Mouse (Mus musculus): Measurements from ENCODE around the gene Abcb9. TPM values are rescaled to one million over a fixed set of nuclear protein-coding genes. Genes with fewer than 3 reads are reported as not detected.

Abcb9 gene
- total RNA-seq, 2 experiments from 2014 or later = 5.7 TPM

DNA sequence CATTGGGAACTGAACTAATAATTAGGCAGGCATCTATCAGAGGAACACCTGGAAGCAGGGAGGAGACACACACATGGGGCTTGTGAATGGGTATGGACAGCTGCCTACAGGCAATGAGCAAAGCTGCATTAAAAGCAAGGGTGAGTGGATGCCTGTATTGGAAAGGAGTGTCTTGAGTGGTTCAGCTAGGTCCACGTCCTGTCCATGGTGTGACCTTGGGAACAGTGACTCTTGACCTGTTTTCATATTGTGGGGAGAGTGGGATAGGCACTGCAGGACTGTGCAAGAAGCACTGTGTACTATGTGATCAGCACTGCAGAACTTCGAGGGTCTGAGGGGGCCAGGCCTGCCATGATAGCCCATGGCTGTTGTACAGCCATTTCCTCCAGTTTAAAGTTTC is 3.3 kb upstream of the Abcb9 start:
- intact Hi-C loops (cut with DNase I; ENCODE audit: low total_unique reads) = no loop called here
- DNase-seq = no peak

DNA sequence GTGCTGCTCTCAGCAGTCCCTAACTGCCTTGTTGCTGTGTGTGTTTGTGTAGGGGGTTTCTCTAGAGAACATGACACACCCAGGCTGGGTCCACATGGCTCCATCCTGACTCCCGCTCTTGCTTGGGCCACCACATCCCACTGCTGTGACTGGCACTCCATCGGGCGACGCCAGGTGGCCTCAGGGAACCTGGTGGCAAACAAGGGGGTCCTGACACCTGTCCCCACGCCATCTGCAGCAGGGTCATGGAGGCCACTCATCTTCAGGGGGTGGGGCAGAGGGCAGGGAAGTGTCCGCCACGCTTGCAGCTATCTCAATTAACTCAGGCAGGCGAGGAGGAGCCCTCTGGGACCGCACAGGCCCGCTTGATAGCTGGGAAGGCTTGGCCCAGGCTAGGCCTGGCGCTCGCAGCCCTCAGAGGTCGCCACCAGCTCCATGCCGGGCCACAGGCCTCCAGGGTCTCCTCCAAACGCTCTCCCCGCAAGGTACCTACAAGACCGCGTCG is 469 bp downstream of the Abcb9 start:
- intact Hi-C loops (cut with DNase I; ENCODE audit: low total_unique reads) = no loop called here
- DNase-seq = peak; percentile 31

DNA sequence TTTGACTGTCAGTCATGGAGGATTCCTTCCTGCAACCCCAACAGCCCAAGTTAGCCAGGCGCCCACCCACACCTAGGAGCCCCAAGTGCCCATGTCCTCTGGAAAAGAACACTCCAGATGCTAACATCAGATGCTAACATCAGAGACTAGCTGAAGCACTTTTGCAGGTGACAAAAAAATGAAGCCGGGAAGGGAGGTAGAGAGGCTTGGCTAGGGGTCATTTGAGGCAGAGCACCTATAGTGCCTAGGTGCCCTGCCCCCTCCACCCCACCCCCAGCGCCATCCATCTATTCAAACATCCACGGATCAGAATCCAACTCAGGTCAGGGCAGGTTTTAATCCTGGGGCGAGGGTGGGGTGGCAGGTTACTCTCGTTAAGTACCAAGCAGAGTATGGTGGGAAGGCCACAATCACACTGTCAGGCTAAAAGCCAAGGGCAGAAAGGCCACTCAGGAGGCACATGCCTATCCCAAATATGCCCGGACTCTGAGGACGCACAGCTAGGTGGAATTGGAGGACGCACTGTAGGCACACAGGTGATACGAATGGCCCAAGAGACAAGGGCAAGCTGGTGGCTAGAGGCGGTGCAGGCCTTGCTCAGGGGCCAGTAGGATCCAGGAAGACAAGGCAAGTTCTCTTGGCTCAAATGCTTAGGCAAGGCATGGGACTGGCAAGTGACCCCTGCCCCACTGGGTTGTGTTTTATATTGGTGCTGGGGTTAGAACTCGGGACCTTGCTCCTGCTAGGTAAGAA is 1.6 kb downstream of the Abcb9 start:
- no peak for DNase-seq
- intact Hi-C loops (cut with DNase I; ENCODE audit: low total_unique reads) = no loop called here

DNA sequence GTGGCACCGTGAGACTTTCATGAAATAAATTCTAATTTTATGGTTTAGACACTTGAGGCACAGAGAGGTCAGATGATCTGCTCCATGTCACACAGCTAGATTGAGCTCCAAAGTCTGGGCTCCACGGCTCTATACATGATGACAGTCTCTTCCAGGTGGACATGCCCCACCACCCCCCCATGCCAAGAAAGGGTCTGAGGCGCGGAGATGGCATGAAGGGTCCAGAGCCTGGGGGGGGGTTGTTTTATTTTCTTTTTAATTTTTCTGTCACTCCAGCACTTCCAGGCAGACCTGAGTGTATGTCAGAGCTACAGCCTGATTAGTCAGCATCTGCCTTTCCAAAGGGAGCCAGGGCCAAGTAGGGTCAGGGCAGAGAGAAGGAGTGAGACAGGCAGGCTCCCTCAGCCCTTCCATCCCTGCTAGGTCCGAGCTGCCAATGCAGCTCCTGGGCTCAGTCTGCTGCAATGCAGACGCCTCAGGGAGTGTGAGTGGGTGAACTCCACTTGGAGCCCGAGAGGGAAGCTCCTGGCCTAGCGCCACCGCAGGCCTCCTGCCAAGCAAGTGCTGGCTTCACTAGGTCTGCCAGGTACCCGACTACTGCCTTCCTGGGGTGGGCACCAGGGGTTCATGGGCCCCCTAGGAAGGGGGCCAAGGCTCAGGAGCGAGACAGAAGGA is 2.3 kb downstream of the Abcb9 start:
- intact Hi-C loops (cut with DNase I; ENCODE audit: low total_unique reads) = no loop called here
- DNase-seq = peak; percentile 57

DNA sequence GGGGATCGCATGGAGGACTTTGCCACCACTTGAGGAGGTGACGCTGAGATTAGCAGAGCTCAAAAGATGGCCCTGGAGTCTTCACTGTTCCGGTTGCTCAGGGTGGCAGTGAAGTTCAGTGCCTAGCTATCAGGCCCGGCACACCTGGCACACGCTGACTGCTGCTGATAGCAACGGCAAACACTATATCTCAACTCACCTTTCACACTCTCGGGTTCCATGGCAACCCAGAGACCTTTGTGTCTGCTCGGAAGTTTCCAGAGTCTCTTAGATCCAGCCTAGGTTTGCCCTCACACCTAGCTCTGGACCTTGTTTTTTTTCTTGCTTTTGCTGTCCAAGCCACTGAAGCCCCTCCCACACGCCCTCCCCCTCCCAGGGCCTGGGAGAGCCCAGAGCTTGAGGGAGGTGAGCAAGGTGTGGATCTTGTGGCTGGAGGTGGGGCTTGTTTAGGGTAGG is 3.6 kb downstream of the Abcb9 start:
- intact Hi-C loops (cut with DNase I; ENCODE audit: low total_unique reads) = no loop called here
- DNase-seq = no peak

DNA sequence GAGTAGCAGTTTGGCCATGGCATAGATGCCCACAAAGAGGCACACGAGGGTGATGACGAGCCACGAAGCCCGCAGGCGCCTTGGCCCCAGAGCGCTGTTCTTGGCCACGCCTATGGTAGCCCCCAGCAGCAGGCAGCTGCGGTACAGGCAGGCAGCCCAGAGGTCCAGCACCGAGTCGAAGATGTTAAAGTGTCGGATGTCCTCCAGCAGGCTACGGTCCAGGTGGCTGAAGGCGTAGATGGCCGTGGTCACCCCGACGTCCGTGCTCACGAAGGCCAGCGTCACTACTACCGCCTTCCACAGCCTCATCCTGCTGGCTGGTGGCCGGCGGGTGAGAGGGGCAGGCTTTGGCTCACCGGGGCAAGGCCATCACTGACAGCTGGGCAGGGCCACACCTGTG is 5.7 kb downstream of the Abcb9 start:
- intact Hi-C loops (cut with DNase I; ENCODE audit: low total_unique reads) = no loop called here
- peak; percentile 52 for DNase-seq

DNA sequence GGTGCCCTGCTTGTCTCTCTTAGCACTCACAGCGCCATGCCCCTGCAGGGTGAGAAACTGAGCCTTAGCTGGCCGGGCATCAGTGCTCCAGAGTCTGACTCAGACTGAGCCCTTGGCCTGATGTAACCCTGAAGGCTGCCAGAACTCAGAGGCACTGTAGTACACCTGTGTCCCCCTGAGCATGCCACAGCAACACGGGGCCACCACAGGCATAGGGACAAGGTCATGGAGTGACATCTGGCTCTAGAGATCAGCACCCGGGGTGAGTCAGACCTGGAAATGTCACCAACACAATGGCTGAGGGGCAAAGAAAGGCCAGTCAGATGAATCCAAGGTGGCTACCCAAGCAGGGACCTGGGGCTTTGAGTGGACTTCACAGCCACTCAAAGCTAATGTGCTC is 8.7 kb downstream of the Abcb9 start:
- DNase-seq = no peak
- intact Hi-C loops (cut with DNase I; ENCODE audit: low total_unique reads) = no loop called here

DNA sequence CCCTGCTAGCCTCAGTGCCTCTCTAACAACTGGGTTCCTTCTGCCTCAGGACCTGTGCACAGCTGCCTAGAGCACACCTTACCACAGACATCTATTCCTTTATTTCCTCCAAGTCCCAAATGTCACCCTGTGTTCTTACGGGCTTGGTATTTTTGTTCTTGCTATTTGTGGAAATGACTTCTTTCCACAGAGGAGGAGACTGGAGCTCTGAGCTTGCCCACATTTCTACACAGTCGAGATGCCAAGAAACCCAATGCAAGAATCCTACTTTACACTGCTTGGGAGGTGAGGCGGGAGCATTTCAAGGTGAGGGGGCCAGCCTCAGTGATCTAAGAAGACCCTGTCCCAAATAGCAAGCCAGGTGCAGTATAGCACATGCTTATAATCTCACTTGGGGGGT is 10.1 kb downstream of the Abcb9 start:
- no peak for DNase-seq
- intact Hi-C loops (cut with DNase I; ENCODE audit: low total_unique reads) = loop anchor here (2.0 kb wide), 1 partner anchor 83 kb away; no protein-coding TSS in a partner anchor

DNA sequence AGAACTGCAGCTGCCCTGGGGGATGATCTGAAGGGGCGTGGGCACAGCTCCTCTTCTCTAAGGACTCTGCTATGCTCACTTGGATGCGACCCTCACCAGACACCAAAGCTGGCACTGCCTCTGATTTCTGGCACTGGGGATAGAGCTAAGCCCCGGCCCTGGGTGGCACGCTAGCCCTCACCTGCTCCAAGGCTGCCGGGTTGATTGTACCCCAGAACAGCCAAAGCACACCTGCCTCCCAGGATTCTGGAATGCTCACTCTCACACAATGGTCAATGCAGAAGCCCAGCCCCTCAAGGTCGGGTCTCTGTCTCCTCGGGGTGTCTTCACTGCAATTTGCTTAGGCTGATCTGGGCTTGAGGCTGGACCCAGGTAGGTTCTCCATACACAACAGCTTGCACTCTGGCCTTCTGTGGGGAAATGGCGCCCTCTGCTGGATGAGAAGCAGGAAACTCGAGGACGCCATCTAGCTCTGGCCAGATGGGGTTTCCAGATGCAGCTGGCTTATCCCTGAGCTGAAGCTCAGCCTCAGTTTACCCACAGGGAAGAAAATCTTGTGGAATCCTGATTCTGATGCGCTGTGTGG is 10.9 kb downstream of the Abcb9 start:
- intact Hi-C loops (cut with DNase I; ENCODE audit: low total_unique reads) = loop anchor here (2.0 to 5.0 kb wide), 2 partner anchors 82 to 137 kb away; no protein-coding TSS in a partner anchor
- DNase-seq = peak; percentile 84

DNA sequence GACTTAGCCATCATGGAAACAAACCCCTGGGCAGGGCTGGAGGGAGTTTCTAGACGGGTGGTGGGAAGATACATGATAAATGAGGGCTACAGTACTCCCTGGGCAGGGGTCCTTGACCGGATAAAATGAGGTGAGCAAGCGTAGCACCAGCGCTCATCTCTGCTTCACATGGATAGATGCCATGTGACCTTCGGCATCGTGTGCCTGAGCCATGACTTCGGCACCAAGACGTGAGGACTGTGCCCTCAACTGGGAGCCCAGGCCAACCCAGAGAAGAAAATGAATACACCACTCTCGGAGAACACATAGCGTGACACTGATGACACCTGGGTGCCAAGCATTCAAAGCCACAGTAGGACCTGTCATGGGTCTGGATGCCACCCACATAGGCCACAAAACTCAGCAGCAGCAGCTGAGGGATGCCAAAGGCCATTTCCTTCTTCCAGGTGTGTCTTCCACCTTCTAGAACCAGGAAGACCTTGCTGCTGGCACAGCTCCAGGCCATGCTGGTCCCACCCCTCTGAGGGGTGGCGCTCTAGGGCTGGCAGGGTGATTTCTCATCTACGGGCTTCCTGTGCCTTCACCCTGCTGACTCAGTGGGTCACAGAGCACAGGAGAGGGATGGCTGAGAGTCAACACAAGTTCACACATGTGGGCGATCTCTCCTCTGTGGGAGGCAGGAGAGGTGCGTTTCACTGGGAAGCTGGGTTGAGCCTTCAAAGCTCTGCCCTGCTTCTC is 11.6 kb downstream of the Abcb9 start:
- DNase-seq = peak; percentile 25
- intact Hi-C loops (cut with DNase I; ENCODE audit: low total_unique reads) = loop anchor here (2.0 to 5.0 kb wide), 2 partner anchors 81 to 137 kb away; no protein-coding TSS in a partner anchor

DNA sequence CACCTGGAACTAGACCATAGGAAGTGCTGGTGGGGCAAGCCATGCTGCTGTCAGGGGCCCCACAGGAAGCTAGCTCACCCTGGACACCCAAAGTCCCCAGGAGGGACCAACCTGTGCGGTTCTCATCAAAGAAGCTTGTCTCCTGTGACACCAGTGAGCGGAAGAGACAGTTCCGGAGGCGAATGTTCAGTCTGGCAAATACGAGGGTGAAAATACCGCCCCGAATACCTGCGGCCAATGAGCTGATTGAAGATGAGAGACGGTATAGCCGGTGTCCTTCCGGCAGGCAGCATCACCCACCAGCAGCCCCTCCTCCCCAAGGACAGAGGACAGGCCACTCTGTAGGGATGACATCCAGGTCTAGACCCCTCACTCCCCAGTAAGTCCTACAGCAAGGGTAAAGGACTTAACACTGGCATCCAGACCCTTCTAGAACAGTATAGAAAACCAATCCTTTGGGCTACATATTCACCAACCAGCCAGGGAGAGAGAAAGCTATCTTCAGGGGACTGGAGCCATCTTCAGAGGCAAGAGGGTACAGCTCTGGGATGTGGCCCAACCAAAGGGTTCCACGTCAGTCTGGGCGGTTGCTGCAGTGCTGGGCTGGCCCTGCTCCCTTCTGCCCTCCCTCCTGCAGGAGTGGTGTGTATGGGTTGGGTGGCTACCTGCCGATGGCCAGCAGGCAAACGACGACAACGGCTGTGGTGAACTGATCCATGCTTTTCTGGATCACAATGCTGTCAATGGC is 12.5 kb downstream of the Abcb9 start:
- intact Hi-C loops (cut with DNase I; ENCODE audit: low total_unique reads) = loop anchor here (5.0 kb wide), 1 partner anchor 136 kb away; no protein-coding TSS in a partner anchor
- DNase-seq = no peak

DNA sequence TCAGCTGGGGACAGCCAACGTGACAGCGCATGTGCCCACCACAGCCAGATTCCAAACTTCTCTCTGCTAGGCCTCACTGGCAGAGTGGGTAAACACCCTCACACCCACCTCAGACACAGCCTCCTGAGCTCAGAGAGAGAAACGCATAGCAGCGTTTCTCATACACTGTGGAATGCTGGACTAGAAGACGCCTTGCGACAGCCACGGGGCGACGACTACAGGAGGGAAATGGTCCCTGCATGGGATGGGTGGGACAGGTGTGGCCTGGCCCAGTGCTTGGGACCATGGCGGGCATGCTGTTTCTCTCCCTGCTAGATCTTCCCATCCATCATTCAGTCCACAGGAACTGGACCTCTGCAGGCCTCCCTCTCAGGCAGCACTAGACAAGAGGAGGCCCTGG is 13.2 kb downstream of the Abcb9 start:
- DNase-seq = no peak
- intact Hi-C loops (cut with DNase I; ENCODE audit: low total_unique reads) = loop anchor here (5.0 kb wide), 1 partner anchor 135 kb away; no protein-coding TSS in a partner anchor

DNA sequence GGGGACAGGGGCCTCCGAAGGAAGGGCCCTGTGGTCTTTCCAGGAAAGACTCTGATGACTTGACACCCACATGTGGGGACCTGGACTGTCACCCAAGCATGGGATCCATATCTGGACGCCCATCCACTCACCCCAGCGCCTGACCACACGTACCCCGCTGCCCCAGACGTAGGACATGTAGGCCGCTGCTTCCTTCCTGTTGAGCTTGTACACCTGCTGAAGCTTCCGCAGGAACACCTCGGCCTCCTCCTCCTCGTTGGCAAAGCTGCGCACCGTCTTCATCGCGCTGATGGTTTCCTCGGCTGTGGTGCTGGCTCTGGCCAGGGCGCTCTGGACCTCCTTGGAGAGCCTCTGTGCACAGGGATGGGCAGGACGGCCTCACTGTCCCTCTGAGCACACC is 15.7 kb downstream of the Abcb9 start:
- intact Hi-C loops (cut with DNase I; ENCODE audit: low total_unique reads) = loop anchor here (5.0 kb wide), 1 partner anchor 133 kb away; no protein-coding TSS in a partner anchor
- DNase-seq = no peak

DNA sequence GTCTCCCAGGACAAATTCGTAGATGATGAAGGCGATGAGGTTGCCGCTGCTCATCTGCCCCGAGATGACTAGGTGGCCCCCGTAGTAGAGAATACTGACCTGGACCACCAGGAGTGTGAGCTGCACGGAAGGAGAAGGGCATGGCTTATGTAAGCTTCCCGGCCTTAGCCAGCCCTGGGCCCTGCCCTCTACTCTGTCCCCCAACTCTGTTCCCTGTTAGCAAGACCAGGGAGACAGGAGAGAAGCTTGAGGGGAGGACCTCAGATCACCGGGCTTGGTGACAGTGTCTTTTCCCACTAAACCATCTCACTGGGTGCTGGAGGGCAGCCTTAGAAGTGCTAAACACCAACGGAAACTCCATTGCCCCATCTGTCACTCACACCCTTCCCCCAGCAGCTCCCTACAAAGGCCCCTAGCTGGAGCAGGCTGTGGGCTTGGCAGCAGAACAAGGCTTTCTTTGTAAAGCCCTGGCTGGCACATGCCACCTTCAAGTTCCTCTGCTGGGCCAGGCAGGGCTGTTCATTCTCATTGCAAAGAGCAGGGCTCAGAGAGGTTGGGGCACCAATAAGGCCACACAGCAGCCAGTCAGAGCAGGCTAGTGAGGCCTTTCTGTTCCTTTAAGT is 16.7 kb downstream of the Abcb9 start:
- DNase-seq = peak; percentile 27
- intact Hi-C loops (cut with DNase I; ENCODE audit: low total_unique reads) = no loop called here

DNA sequence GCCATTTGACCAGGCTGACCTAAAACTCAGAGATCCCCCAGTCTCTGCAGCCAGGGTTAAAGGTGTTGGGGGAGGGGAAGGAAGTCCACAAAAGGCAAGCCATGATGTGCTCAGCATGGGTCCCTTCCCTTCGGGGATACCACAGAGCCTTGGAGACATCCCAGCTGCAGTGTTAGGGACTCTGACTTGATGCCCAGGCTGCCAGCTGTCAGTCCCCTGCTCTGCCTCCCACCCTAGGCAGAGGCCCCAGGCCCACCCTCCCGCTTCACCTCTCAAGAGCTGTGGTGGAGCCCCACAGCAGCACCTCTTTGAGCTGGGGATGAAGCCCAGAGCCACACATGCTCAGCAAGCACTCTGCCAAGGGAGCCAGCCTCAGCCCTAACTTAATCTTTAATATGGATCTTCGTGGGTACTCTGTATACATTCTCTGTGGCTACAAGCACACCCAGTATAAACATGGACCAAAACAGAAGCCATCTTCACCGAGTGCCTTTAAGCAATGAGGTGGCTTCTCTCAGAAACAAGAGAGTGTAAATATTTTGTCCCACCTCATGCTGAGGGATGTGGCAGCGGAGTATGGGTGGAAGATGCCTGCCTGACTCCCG is 17.6 kb downstream of the Abcb9 start:
- intact Hi-C loops (cut with DNase I; ENCODE audit: low total_unique reads) = no loop called here
- no peak for DNase-seq

DNA sequence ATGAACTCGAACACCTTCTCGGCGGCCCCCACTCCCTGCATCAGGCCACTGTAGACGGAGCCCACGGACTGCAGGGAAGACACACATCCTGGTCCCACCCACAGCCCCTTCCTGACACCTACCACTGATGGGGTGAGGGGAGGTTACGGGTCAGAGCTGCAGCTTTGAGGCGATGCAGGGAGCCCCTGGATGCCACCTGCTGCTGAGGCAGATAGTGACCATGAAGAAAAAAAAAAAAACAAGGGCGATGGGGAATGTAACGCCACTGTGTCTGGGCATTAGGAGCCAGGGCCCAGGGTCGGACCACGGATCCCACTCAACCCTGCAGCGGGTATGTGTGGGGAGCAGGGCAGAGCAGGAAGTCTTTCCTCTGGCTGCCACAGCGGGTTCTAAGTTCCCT is 18.4 kb downstream of the Abcb9 start:
- no peak for DNase-seq
- intact Hi-C loops (cut with DNase I; ENCODE audit: low total_unique reads) = no loop called here

DNA sequence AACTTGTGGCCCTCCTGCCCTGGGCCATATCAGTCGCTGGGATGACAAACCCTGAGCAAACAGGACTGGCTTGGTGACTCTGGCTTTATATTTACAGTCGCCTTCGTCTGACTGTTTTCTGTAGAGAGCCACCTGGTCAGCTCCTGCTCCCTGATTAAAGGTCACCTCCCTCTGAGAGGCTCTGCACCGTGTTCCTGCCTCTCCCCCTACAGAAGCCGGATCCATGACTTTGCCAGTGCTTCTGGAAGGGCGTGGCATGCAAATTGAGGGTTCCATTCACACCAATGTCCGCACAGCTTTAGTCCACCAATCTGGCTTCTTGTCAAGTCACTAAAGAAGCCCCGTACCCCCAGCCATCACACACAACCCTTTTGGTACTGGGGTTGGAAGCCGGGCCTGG is 19.0 kb downstream of the Abcb9 start:
- intact Hi-C loops (cut with DNase I; ENCODE audit: low total_unique reads) = no loop called here
- no peak for DNase-seq

DNA sequence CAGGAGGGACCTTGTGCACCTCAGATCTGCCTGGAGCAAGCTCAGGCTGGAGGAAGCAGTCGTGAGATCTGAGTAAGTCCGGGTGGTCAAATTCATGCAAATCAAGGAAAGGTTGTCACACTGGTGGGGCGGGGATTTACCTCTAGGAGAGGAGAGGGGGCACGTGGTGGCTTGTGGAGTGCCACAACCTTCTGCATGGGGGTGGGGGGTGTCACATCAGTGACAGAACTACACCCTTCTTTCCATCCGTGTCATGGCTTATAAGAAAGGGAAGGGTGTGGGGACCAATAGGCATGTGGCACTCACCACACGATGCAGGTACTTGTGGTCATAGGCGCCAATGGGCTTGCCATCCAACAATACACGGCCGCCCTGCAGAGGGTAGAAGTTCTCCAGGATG is 19.9 kb downstream of the Abcb9 start:
- DNase-seq = no peak
- intact Hi-C loops (cut with DNase I; ENCODE audit: low total_unique reads) = no loop called here
